Mouse (Mus musculus): Measurements from ENCODE around the gene Kif7.

Kif7 gene

GRCm38 (mm10) chr7:79721386-79721977, 6.0 kb upstream of the Kif7 start:
- no peak for DNase-seq (ENCODE audit: low read depth)

- DNase-seq (ENCODE audit: low read depth) = no peak
Measured at GRCm38 (mm10) chr7:79710831-79711230, 4.7 kb downstream of the Kif7 start.

GRCm38 (mm10) chr7:79710130-79710607, 5.4 kb downstream of the Kif7 start:
- DNase-seq (ENCODE audit: low read depth) = no peak

GRCm38 (mm10) chr7:79705210-79705609, 10.3 kb downstream of the Kif7 start:
- DNase-seq (ENCODE audit: low read depth) = no peak

GRCm38 (mm10) chr7:79702755-79703154, 12.8 kb downstream of the Kif7 start:
- no peak for DNase-seq (ENCODE audit: low read depth)

DNA sequence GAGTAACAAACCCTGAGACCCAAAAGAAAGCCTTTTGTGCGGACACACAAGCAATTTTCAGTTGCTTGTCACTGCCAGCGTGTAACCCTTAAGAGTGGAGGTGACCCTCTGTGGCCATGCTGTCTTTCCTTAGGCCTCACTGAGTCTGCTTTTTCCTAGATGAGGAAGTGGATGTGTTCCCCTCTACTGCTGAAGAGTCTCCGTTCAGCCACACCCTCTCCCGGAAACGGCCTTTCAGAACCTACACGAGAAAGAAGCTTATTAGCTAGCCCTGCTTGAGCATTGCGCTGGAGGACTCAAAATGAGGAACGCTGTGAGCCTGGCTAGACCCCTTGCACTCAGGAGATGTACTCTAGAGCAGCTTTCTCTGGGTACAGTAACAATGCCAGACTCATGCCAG, 19.0 kb downstream of the Kif7 start:
- DNase-seq (ENCODE audit: low read depth) = no peak

- DNase-seq (ENCODE audit: low read depth) = no peak
Measured at GRCm38 (mm10) chr7:79680231-79680630, 35.3 kb downstream of the Kif7 start.

- peak; percentile 55 for DNase-seq (ENCODE audit: low read depth)
Measured at GRCm38 (mm10) chr7:79679186-79679585, 36.3 kb downstream of the Kif7 start.

DNA sequence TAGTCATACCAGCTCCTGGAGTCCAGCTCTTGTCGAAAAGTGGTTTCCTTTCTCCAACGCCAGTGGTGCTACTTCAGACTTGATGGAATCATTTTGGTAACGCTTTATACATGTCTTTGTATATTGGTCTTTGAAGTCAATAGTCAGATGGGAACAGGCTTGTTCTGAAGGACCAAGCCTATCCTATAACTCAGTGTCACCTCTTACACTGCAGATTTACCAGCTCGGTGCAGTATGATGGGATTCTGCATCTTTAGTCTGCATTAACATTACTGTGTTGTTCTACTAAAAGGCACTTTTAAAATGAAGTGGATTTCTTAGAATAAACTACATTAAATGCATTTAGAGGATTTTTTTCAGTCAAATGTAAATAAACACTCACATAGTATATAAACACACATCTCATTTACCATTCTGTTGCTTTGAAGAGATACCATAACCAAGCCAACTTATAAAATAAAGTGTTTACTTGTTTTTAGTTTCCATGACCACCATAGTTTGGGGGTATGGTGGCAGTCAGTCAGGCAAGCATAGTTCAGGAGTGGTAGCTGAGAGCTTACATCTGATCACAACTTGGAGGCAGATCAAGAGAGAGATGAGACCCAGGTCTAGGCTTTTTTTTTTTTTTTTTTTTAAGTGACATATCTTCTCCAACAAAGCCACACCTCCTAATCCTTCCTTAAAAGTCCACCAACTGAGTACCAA, 44.5 kb downstream of the Kif7 start:
- DNase-seq (ENCODE audit: low read depth) = no peak

DNA sequence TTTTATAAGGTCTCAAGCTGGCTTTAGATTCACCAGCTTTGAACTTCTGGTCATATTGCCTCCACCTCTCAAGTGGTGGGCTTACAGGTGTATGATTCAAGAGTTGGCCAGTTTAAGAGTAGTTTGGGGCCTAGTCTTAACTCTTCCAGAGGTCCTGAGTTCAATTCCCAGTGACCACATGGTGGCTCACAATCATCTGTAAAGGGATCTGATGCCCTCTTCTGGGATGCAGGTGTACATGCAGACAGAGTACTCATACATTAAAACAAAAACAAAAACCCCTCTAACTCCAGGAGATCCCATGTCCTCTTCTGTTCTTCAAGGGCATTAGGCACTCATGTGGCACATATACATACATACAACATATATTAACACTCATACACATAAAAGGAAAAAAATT, 48.8 kb downstream of the Kif7 start:
- peak; percentile 28 for DNase-seq (ENCODE audit: low read depth)

DNA sequence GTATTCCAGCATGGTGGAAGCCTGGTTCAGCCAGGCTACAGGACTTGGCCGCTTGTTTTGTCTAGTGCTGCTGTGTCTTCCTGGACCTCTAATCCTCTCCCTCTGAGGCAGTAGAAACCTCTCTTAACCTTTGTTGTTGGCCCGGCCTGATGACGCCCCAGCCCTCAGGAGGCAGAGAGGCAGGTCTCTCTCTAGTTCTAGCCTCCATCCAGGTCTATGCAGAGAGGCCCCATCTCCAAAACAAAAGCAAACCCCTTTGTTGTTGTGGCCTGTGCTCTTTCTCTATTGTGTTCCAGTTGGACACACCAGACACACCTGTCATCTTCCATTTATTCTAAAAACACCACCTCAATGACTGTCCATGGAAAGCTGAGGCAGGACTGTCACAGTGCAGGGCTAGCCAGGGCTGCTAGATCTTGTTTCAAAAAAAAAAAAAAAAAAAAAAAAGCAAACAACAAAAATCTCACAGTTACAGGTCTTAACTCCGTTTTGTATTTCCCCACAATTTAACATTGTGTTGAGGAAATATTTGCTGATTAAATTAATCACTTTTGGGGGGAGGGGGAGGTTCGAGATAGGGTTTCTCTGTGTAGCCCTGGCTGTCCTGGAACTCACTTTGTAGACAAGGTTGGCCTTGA, 54.1 kb downstream of the Kif7 start:
- no peak for DNase-seq (ENCODE audit: low read depth)

GRCm38 (mm10) chr7:79660291-79661150, 55.0 kb downstream of the Kif7 start:
- no peak for DNase-seq (ENCODE audit: low read depth)

DNA sequence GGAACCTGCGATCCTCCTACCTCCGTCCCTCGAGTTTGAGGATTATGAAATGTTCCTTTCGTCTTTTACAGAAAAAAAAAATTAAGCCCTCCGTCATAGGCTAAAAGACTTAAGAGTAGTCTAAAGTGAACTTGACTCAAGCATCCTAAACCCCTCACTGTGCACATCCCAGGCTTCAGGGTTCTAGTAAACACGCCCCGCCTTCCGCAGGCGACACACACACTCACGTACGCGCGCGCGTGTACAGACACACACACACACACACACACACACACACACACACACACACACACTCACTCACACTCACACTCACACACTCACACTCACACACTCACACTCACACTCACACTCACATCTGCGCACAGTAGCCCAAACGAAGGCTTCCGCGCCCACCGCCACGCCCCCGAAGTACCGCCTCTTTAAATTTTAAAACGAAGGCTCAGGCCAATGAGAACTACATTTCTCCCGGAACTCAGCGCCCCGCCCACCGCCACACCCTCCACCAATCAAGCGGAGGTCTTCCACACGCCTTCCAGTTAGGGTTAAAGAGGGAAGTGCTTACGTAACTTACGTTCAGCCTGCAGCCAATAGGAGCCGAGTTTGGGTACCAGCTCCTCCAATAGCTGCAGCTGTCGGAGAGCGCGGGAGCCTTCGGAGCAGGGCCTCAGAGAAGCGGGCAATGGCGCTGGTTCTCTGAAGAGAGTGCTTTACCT, 55.8 kb downstream of the Kif7 start, which contains the start of gene Ticrr:
Gene Ticrr (plus strand): TSS at position 619 of the 713 bp plus-strand sequence.
- peak; percentile 99 for DNase-seq (ENCODE audit: low read depth)

GRCm38 (mm10) chr7:79654586-79654985, 60.9 kb downstream of the Kif7 start:
- DNase-seq (ENCODE audit: low read depth) = no peak

GRCm38 (mm10) chr7:79654185-79654584, 61.3 kb downstream of the Kif7 start:
- DNase-seq (ENCODE audit: low read depth) = no peak

DNA sequence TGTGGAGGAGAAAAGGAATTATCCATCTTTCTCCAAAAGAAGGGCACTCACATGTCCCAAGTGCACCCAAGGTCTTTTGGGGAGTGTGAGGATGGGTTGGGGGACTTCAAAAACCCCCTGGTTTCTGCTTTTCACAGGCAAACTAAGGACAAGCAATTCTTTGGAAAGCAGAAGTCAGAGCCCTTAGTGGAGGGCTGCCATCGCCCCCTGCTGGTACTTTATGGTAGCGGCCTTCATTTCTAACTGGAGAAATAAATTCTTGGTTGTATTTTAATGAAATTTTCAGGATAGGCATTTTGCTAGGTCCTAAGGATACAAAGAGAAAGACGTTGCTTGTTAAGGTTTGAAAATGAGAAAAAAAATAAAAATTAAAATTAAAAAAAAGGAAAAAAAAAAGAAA, 66.5 kb downstream of the Kif7 start:
- DNase-seq (ENCODE audit: low read depth) = peak; percentile 64

Data from 416B (cell line).